Mouse (Mus musculus): ENCODE measurements around the gene Agtpbp1.
"Not testable (repeated sequence)": the region's sequence is repeated elsewhere in the genome, so short reads cannot be mapped to it uniquely, and the experiment has no call there.

DNA sequence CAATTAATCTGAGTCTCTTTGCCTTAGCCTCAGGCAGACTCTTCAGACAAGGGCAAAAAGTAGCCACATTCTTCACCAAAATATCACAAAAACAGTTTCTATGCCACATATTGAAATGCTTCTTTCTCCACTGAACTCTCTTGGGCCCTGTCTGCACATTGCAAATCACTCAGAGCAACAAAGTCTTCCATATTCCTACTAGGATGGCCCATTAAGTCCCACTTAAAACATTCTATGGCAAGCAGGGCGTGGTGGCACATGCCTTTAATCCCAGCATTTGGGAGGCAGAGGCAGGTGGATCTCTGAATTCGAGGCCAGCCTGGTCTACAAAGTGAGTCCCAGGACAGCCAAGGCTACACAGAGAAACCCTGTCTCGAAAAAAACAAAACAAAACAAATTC is 7.0 kb upstream of the Agtpbp1 start:
- not testable (repeated sequence) for TF ChIP-seq POLR2A (IDR thresholded peaks at IDR 0.05; ENCODE audit: low read depth, low read length); CTCF (IDR thresholded peaks at IDR 0.05; ENCODE audit: borderline replicate concordance, insufficient read depth, low read length)
